Mouse (Mus musculus): ENCODE results near the gene Pak6. TPM values are rescaled to one million over a fixed set of nuclear protein-coding genes. Genes with fewer than 3 reads are reported as not detected.
A peak's percentile ranks its signal among the peaks of the same experiment; 100 is the strongest.

Pak6 gene
- polyA plus RNA-seq, 1 experiment from 2014 or later, result 0.71 TPM

DNA sequence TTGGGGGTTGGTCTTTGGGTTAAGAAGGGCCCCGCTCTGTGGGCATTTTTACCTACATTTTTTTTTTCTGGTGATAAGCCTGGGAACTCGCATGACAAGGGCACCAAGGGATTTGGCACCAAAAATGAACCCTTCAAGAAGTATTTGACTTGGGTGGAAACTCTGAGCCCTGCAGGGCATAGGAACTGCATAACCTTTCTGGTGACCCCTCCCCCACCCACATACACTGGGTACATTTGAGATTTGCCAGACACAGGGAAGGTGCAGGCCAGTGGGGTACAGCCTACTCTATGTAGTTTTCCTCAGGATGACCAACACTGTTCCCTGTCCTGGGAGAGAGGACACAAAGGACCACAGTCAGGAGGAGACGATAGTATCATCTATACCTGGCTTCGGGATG lies 2.5 kb downstream of the Pak6 start:
- Histone ChIP-seq H3K27ac (no peak overlapping the region), H3K4me1 (replicated peaks) (peaks cover 32% of the 10 kb centered on the region), H3K4me3 (replicated peaks) (no peak overlapping the region), H3K27me3 (peaks cover 44% of the 10 kb centered on the region), H3K9ac (replicated peaks) (no peak overlapping the region), H3K4me2 (no peak overlapping the region), H3K9me3 (no peaks in the 10 kb centered on the region), H3K36me3 (no peaks in the 10 kb centered on the region)
- no peak for ATAC-seq (ENCODE audit: insufficient number of reproducible peaks, insufficient read depth, low FRiP score, low TSS enrichment, low read depth)
- 86% methylated on average over 4 of the region's 4 CpGs for WGBS

DNA sequence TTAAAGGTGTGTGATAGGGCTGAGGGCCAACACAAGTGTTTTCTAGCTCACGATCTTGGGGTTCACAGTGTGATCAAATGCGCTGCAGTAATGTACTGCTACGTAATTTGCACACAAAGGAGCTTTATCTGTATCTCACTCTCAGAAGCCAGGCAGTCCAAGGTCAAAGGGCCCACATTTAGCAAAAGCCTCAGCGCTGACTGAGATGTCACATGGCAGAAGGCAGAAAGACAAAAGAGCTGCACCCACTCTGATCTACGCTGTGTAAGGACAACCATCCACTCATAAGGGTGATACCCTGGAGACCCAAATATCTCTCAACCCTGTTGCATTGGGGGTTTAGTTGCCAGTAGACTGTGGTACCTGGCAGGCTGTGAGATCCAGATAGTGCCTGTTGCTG lies 4.1 kb downstream of the Pak6 start:
- no peaks in the 10 kb centered on the region for H3K36me3 ChIP-seq

DNA sequence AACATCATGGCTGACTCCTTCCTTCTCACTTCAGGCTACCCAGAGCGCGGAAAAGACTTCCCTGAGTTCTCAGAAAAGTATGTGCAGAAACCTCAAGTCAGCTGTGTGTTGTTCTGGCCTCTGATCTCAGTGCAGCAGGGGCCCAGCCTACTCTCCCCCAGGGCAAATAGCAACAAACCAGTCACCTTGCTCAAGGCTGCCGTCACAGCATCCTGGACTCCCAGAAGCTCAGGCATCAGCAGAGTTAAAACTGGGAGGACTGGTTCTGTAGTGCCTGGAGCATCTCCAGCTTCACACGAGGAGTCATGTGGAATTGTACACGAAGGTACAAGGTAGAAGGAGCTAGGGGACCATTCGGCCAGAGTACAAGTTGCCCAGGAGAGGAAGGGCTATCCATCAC lies 6.1 kb downstream of the Pak6 start:
- H3K4me1 ChIP-seq (replicated peaks), result peaks cover 15% of the 10 kb centered on the region
- WGBS, result 58% methylated on average over 6 of the region's 6 CpGs

More for the DNA sequence above, 4.1 kb downstream of the Pak6 start:
- Histone ChIP-seq H3K4me1 (replicated peaks) (peaks cover 32% of the 10 kb centered on the region), H3K27me3 (peaks cover 39% of the 10 kb centered on the region), H3K9me3 (no peaks in the 10 kb centered on the region), H3K4me2 (no peak overlapping the region), H3K4me3 (replicated peaks) (no peak overlapping the region), H3K27ac (no peak overlapping the region), H3K9ac (replicated peaks) (no peak overlapping the region)
- 85% methylated on average over 5 of the region's 5 CpGs for WGBS
- ATAC-seq (ENCODE audit: insufficient number of reproducible peaks, insufficient read depth, low FRiP score, low TSS enrichment, low read depth), result no peak

DNA sequence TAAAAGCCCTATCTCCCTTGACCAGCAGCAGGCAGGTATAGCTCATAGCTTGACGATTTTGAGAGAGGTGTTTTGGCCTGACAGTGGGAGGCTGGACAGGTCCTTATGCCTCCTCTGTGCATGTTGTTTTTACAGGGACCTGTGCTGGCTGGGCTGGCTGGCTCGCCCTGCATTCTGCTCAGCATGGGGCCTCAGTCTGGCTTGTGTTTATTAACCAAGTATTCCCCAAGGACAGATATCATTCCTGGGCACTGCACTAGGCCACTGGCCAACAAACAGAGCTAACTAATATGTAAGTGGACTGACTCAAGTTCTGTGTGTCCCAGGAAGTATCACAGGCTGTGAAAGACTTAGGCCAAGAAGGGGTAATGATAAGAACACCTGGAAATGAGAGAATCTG lies 6.7 kb downstream of the Pak6 start:
- H3K36me3 ChIP-seq, result no peaks in the 10 kb centered on the region
- no peak overlapping the region for H3K4me3 ChIP-seq (replicated peaks)
- peaks cover 15% of the 10 kb centered on the region for H3K4me1 ChIP-seq (replicated peaks)
- no peaks in the 10 kb centered on the region for H3K9me3 ChIP-seq
- H3K4me2 ChIP-seq, result no peak overlapping the region
- no peak for ATAC-seq (ENCODE audit: insufficient number of reproducible peaks, insufficient read depth, low FRiP score, low TSS enrichment, low read depth)
- H3K9ac ChIP-seq (replicated peaks), result no peak overlapping the region
- 25% methylated on average over 2 of the region's 2 CpGs for whole genome bisulfite sequencing
- 0 out of 2 replicates have a peak overlapping the region, but pooled peaks have one; percentile 3 for H3K27ac ChIP-seq
- peaks cover 42% of the 10 kb centered on the region for H3K27me3 ChIP-seq

More for the DNA sequence above, 6.1 kb downstream of the Pak6 start:
- H3K36me3 ChIP-seq, result no peaks in the 10 kb centered on the region
- H3K9me3 ChIP-seq, result no peaks in the 10 kb centered on the region
- no peak overlapping the region for H3K4me2 ChIP-seq
- H3K9ac ChIP-seq (replicated peaks), result no peak overlapping the region
- H3K27me3 ChIP-seq, result peaks cover 40% of the 10 kb centered on the region
- no peak overlapping the region for H3K4me3 ChIP-seq (replicated peaks)
- ATAC-seq (ENCODE audit: insufficient number of reproducible peaks, insufficient read depth, low FRiP score, low TSS enrichment, low read depth), result no peak
- 0 out of 2 replicates have a peak overlapping the region, but pooled peaks have one; percentile 3 for H3K27ac ChIP-seq

DNA sequence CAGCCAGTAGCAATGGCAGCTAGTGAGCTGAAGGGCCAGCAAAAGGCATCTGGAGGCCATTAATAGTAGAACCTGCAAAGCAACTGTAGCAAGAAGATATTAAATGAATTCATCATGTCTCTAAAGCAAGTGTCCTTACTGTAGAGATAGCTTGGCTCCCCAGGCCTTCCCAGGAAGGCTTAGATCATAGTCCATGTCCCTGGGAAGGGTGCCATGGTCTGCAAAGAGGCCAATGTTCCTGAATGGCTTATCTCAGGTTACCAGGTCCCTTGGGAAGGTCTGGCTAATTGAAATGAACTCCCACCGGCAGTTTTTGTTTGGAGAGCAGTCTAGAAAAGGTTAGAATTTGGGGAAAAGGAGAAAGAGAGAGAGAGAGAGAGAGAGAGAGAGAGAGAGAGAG lies 8.6 kb downstream of the Pak6 start:
- Histone ChIP-seq H3K4me1 (replicated peaks) (peaks cover 13% of the 10 kb centered on the region), H3K4me2 (no peak overlapping the region), H3K4me3 (replicated peaks) (no peak overlapping the region), H3K27me3 (peaks cover 51% of the 10 kb centered on the region), H3K27ac (no peak overlapping the region), H3K36me3 (no peaks in the 10 kb centered on the region), H3K9me3 (no peaks in the 10 kb centered on the region), H3K9ac (replicated peaks) (no peak overlapping the region)
- no peak for ATAC-seq (ENCODE audit: insufficient number of reproducible peaks, insufficient read depth, low FRiP score, low TSS enrichment, low read depth)
- WGBS, result 80% methylated on average over 1 of the region's 1 CpGs

DNA sequence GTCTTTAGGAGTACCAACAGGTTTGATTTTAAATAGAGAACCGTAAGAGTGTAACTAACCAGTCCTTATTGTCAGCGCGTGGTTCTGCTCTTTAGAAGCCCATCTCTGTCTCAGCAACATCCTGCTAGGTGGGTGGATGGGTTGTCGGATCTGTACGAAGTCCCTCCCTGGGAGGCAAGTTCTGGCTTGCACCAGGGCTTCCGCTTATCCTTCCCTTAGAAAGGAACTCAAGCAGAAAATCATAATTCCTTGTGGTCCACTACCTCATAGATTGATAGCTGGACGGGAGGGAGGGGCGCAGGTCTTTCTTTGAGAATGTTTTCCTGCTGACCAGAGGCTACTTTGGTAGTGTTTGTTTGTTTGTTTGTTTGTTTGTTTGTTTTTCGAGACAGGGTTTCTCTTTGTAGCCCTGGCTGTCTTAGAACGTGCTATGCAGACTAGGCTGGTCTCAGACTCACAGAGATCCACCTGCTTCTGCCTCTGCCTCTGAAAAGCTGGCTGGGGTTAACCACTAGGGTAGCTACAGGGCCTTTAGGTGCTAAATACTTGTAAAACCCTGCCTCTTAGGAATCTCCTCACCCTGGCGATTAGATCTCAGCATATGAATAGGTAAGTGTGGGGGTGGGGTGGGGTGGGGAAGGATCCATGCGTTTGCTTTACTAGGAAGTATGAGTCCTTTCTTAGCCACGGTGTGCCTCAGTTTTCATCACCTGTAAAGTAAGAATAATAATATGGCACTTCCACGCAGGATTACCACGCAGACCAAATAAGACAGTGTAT lies 10.8 kb downstream of the Pak6 start:
- no peak for ATAC-seq (ENCODE audit: insufficient number of reproducible peaks, insufficient read depth, low FRiP score, low TSS enrichment, low read depth)
- Histone ChIP-seq H3K4me2 (no peak overlapping the region), H3K27ac (no peak overlapping the region), H3K27me3 (peaks cover 72% of the 10 kb centered on the region), H3K36me3 (no peaks in the 10 kb centered on the region), H3K9ac (replicated peaks) (no peak overlapping the region), H3K9me3 (no peaks in the 10 kb centered on the region), H3K4me1 (replicated peaks) (peaks cover 25% of the 10 kb centered on the region), H3K4me3 (replicated peaks) (no peak overlapping the region)
- 23% methylated on average over 15 of the region's 15 CpGs for WGBS

DNA sequence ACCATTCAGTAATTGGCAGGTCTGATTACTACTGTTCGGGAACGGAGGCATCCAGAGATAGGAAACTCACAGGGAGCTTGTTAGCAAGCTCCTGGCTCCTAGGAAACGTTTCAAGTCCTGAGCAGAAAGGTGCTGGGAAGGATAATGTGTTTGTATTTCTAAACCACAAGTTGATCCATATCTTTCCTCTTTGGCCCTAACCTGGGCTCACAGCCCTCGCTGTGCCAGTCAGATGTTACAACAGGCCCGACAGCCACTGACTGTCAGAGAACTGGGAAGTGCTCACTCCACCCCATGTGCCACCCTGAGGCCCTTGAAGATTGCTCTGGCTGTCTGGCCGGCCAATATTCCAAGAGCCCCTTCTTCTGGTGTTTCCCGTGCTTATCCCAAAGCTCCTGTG lies 11.4 kb downstream of the Pak6 start:
- ATAC-seq (ENCODE audit: insufficient number of reproducible peaks, insufficient read depth, low FRiP score, low TSS enrichment, low read depth), result no peak
- no peak overlapping the region for H3K9ac ChIP-seq (replicated peaks)
- no peak overlapping the region for H3K4me2 ChIP-seq
- no peak overlapping the region for H3K27ac ChIP-seq
- no peak overlapping the region for H3K4me3 ChIP-seq (replicated peaks)
- WGBS, result 6% methylated on average over 7 of the region's 7 CpGs
- no peaks in the 10 kb centered on the region for H3K9me3 ChIP-seq
- H3K27me3 ChIP-seq, result peaks cover 78% of the 10 kb centered on the region
- H3K36me3 ChIP-seq, result no peaks in the 10 kb centered on the region
- peaks cover 19% of the 10 kb centered on the region for H3K4me1 ChIP-seq (replicated peaks)

DNA sequence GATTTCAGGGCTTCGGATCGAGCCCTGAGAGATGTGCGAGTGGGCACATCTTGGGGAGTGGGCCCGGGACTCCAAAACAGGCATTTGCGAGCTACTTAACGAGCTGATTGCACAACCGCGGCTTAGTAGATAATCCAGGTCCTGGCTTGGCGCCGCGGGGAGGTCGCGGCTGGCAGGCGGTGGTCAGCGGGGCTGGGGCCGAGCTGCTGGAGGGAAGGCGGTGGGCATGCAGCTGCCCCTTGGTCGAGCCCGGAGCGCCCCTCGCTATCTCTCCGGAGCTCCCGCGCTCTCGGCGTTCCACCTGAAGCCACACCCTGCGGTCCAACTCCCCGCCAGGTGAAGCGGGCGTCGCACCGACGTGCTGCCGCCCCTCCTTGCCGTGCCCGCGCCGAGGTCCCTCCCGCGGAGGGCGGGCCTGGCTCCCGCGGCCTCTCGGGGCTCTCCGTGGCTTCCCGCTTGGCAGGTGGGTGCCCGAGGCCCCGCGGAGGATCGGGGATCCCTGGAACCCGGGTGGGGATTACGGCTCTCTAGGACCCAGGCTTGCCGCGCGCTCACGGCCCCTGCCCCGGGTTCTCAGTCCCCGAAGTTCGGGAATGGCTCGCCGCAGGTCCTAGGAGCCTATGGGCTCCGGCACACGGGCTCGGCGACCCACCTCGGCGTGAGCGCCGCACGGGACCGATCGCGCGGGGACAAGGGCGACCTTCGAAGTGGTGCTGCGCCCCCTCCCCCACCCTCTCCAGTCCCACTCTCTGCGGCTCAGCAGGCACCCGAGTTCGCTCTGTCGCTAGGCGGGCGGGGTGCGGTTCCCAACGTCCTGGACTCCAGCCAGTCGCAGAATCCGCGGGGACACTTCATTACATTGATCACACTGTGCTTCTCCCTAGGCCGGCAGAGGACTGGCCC lies 14.0 kb downstream of the Pak6 start:
- H3K27me3 ChIP-seq, result peaks cover 93% of the 10 kb centered on the region
- H3K4me2 ChIP-seq, result peak overlapping the region; percentile 94
- under 1% methylated on average over 87 of the region's 89 CpGs for WGBS
- ATAC-seq (ENCODE audit: insufficient number of reproducible peaks, insufficient read depth, low FRiP score, low TSS enrichment, low read depth), result 0 out of 2 replicates have a peak, but pooled peaks have one; percentile 34
- peaks cover 16% of the 10 kb centered on the region for H3K4me1 ChIP-seq (replicated peaks)
- H3K4me3 ChIP-seq (replicated peaks), result peak overlapping the region; percentile 55
- peak overlapping the region; percentile 48 for H3K9ac ChIP-seq (replicated peaks)
- H3K36me3 ChIP-seq, result no peaks in the 10 kb centered on the region
- H3K9me3 ChIP-seq, result no peaks in the 10 kb centered on the region
- H3K27ac ChIP-seq, result no peak overlapping the region

DNA sequence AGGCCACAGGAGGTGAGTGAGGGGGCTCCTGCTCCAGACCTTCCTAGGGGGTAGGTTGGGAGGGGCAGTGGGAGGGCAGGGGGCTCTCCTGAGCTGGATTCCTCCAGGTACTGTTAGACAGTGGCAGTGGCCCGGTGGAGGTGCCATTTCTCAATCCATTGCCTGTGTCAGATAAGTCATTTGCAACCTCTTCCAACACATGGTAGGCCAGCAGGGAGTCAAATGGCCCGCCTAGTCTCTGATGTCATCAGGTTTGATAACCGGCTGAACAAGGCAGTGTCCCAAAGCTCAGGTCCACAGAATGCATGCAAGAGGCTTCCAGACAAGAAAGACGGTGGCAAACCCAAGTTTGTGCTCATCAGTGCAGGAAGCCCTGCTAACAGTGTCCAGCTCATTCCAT lies 14.7 kb downstream of the Pak6 start:
- ATAC-seq (ENCODE audit: insufficient number of reproducible peaks, insufficient read depth, low FRiP score, low TSS enrichment, low read depth), result no peak
- Histone ChIP-seq H3K4me3 (replicated peaks) (peak overlapping the region; percentile 55), H3K4me2 (peak overlapping the region; percentile 94), H3K36me3 (no peaks in the 10 kb centered on the region), H3K27me3 (peaks cover 90% of the 10 kb centered on the region), H3K27ac (no peak overlapping the region), H3K4me1 (replicated peaks) (peaks cover 20% of the 10 kb centered on the region), H3K9me3 (no peaks in the 10 kb centered on the region), H3K9ac (replicated peaks) (peak overlapping the region; percentile 48)
- 6% methylated on average over 4 of the region's 4 CpGs for WGBS

DNA sequence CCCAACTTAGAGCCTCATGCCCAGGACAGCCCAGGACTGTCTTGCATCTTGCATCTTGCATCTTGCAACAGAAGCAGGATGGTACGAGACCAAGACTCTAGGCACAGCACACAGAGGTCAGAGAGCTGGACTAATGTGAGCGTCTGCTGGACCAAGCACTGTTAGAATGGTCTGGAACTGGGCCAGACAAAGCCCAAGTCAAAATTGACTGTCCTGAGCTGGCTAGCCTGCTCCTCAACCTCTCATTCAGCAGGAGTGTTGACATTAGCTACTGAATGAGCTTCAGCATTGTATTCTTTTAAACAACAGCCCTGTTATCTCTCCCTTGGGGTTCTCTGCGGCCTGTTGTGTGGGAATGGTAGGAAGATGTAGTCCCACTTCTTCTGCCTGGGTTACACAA lies 16.5 kb downstream of the Pak6 start:
- Histone ChIP-seq H3K4me1 (replicated peaks) (peaks cover 20% of the 10 kb centered on the region), H3K9me3 (no peaks in the 10 kb centered on the region), H3K27ac (no peak overlapping the region), H3K4me3 (replicated peaks) (no peak overlapping the region), H3K9ac (replicated peaks) (no peak overlapping the region), H3K27me3 (peaks cover 73% of the 10 kb centered on the region), H3K4me2 (no peak overlapping the region), H3K36me3 (no peaks in the 10 kb centered on the region)
- ATAC-seq (ENCODE audit: insufficient number of reproducible peaks, insufficient read depth, low FRiP score, low TSS enrichment, low read depth), result no peak
- 87% methylated on average over 3 of the region's 3 CpGs for WGBS

DNA sequence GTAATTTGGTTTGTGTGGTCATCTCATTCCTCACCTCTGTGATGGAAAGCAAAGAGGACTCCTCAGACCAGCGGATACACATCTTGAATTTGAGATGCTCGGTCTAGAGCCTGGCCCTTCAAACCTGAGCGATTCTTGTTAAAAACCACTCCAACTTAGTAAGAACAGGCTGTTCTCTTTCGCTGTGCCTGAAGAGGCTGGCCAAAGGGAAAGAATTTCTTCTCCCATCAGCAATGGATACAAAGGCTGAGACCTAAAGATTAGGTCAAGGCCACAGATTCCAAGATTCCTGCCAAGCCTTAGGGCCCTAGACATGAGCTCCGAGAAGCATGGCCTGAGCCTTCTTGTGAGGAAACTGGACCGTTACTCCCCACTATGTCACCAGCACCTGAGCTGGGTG lies 17.8 kb downstream of the Pak6 start:
- H3K9me3 ChIP-seq, result no peaks in the 10 kb centered on the region
- ATAC-seq (ENCODE audit: insufficient number of reproducible peaks, insufficient read depth, low FRiP score, low TSS enrichment, low read depth), result no peak
- no peak overlapping the region for H3K27ac ChIP-seq
- no peaks in the 10 kb centered on the region for H3K36me3 ChIP-seq
- no peak overlapping the region for H3K4me3 ChIP-seq (replicated peaks)
- H3K9ac ChIP-seq (replicated peaks), result no peak overlapping the region
- 92% methylated on average over 6 of the region's 6 CpGs for WGBS
- no peak overlapping the region for H3K4me2 ChIP-seq
- H3K4me1 ChIP-seq (replicated peaks), result peaks cover 20% of the 10 kb centered on the region
- H3K27me3 ChIP-seq, result peaks cover 61% of the 10 kb centered on the region

Data from limb, embryonic 12.5 days (tissue).